Comparison of ENCODE assay signal across 16 mouse cellular contexts in the genomic region with DNA sequence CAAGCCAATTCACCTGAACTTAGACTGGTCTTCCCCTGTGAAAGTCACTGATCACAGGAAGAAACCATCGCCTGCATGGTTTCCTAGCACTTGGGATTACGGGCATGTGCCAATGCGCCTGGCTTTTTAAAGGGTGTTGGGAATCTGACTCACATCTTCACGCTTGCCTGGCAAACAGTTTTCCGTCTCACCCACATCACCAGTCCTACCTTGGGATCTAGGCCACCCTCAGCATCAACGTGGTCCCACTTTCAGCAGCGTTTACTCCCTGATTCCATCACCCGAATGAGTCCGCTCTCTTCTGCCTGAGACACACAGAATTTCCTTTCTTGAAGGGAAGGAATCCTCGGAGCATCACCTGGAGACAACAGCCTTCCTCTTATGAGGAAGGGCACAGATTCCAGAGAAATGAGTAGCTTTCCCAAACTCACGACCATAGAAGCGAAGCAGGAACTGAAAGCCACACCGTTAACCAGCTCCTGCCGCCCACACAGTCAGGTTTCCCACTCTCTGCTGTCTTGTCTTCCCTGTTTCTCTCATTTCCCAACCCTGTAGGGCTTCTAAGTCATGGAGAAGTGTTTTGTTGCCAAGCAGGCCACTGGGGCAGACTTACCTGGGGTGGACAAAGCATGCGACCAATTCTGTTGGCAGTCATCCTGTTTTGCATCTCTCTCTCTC.
DNase-seq lines count a peak whose midpoint lies in the region.
"Had no signal": no experiment of that assay in that cellular context is flagged by ENCODE, and none has a peak within 500 bp of the region (broad histone marks: within the 10 kb centered on the region; RNA-seq: fewer than 3 reads in every experiment).

No protein-coding gene starts in this region.

- DNase-seq in heart, adult 11 months = peak; percentile 74
- DNase-seq in heart, postnatal 4 days = no peak
- DNase-seq in right cerebral cortex, adult 18-20 months = peak; percentile 60
- no peak for DNase-seq in right cerebral cortex, postnatal 25 days
- DNase-seq in brain, adult 2 months (ENCODE audit: low read depth, low spot score) = peak; percentile 77
- no peak for DNase-seq in layer of hippocampus, adult 8-10 months (ENCODE audit: low spot score in 2 of 2)
- DNase-seq: adrenal gland, adult 8-10 months; adrenal gland, postnatal 14 days; adrenal gland, postnatal 36 days; cerebellum, adult 11 months; cerebellum, adult 18-20 months; cerebellum, adult 8-10 months; cerebellum, adult 9-11 months; cerebellum, postnatal 14 days; cerebellum, postnatal 36 days; embryo, embryonic 11 days had no signal

Comparison
In these comparisons a context has a peak if more than half of its experiments do, and no peak if none do; other contexts are left out.
1. DNase-seq: peak in heart, adult 11 months (single experiment), right cerebral cortex, adult 18-20 months (single experiment) and brain, adult 2 months (single experiment); none in heart, postnatal 4 days (single experiment), right cerebral cortex, postnatal 25 days (single experiment) and layer of hippocampus, adult 8-10 months (0 of 2).